Mouse (Mus musculus) embryonic facial prominence, embryonic 12.5 days (tissue): ENCODE results near the gene Tnfsf10. TPM values are rescaled to one million over a fixed set of nuclear protein-coding genes. Genes with fewer than 3 reads are reported as not detected.

Experiments used
- ATAC-seq: fragments of 200-750 bp; cut with Nextera tagmentation; 2 replicates; pipeline ENCODE4 v1.8.0; 2017; ENCODE audit not compliant: insufficient number of reproducible peaks, insufficient read depth, low FRiP score, low TSS enrichment
- H3K27ac ChIP-seq: fragments of 300-500 bp; sonication (generic); 2 replicates; pipeline ENCODE4 v1.5.1; 2016; ENCODE audit warnings: mild to moderate bottlenecking
- H3K27me3 ChIP-seq: fragments of 300-500 bp; sonication (generic); 2 replicates; pipeline ENCODE4 v1.6.1; 2016; ENCODE audit warnings: mild to moderate bottlenecking, moderate library complexity
- H3K36me3 ChIP-seq: fragments of 300-500 bp; sonication (generic); 2 replicates; pipeline ENCODE4 v1.6.1; 2016; ENCODE audit warnings: mild to moderate bottlenecking
- H3K4me1 ChIP-seq: fragments of 300-500 bp; sonication (generic); 2 replicates; pipeline ENCODE4 v1.6.1; 2016
- H3K4me2 ChIP-seq: fragments of 300-500 bp; sonication (generic); replicated peaks from 2 replicates; pipeline ENCODE4 v1.6.1; 2016; ENCODE audit warnings: mild to moderate bottlenecking, moderate library complexity
- H3K4me3 ChIP-seq: fragments of 300-500 bp; sonication (generic); 2 replicates; pipeline ENCODE4 v1.5.1; 2016; ENCODE audit warnings: mild to moderate bottlenecking
- H3K9ac ChIP-seq: fragments of 300-500 bp; sonication (generic); 2 replicates; pipeline ENCODE4 v1.6.1; 2016; ENCODE audit warnings: mild to moderate bottlenecking, moderate library complexity
- H3K9me3 ChIP-seq: fragments of 300-500 bp; sonication (generic); 2 replicates; pipeline ENCODE4 v1.6.1; 2016; ENCODE audit warnings: mild to moderate bottlenecking, moderate library complexity
- WGBS: fragments of 180-500 bp; shearing (Covaris S2); methylation state at CpG from one replicate; pipeline ENCODE4 v1.1.7; 2016; 5-methylcytosine and 5-hydroxymethylcytosine counted together
- polyA plus RNA-seq: library from polyadenylated mRNA; unstranded; fragments of >200 nt; fragmentation: Nextera tagmentation; extraction: Ambion mirVana; gene quantifications from 2 replicates; pipeline ENCODE4 v1.2.1, GENCODE M21; 2016

Tnfsf10 gene
- polyA plus RNA-seq, 1 experiment from 2014 or later = 0.12 TPM

DNA sequence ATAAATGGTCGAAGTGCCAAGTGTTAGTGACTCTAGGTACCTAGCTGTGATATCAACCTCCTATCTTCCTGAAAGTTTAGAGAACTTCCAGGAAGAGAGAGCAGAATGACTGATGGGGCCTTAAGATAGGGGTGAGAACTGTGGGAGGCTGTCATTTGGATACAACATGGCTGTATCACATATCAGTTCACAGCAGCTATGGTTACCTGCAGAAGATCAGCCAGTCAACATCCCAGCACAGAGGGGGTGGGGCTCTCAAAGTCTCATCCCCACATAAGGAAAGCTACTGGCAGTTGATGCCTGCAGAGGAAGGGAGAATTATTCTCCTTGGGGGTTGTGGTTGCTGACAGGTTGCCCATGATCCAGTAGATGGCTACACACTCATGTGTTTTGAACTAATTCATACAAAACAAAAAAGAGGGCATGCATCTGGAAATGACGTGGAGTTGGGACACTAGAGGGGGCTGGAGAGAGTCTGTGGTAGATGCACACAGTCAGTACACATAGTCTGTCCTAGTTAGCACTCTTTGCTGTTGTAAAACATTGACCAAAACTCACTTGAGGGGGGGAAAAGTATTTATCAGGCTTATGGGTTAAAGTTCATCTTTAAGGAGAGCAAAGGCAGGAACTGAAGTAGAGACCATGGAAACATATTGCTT lies 2.2 kb upstream of the Tnfsf10 start:
- ATAC-seq = no peak
- 70% methylated on average over 2 of the region's 2 CpGs for WGBS
- Histone ChIP-seq H3K9ac (no peak overlapping the region), H3K9me3 (no peaks in the 10 kb centered on the region), H3K27me3 (no peaks in the 10 kb centered on the region), H3K4me2 (no peak overlapping the region), H3K27ac (no peak overlapping the region), H3K4me3 (no peak overlapping the region), H3K36me3 (no peaks in the 10 kb centered on the region), H3K4me1 (no peaks in the 10 kb centered on the region)

- no peak for ATAC-seq
- WGBS = 75% methylated on average over 4 of the region's 4 CpGs
- no peak overlapping the region for H3K4me2 ChIP-seq
Observed at GRCm38 (mm10) chr3:27317288-27318024, 628 bp downstream of the Tnfsf10 start.

DNA sequence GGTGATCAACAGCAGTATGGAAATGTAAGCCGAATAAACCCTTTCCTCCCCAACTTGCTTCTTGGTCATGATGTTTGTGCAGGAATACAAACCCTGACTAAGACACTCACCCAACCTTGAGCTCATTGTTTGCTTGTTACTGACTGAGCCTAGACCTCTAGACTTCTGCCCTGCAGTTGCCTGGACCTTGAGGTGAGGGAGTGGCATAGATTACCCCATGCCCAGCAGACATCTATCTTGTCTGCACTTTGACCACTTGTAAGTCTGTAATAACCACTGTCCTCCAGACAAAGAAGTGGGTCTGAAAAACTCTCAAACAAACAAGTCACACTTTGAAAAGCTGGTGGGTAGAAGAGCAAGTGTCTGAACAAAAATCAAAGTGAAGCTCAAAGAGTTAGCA lies 2.8 kb downstream of the Tnfsf10 start:
- Histone ChIP-seq H3K4me3 (no peak overlapping the region), H3K4me1 (no peaks in the 10 kb centered on the region), H3K27me3 (no peaks in the 10 kb centered on the region), H3K9ac (no peak overlapping the region), H3K27ac (no peak overlapping the region), H3K36me3 (no peaks in the 10 kb centered on the region), H3K9me3 (no peaks in the 10 kb centered on the region), H3K4me2 (no peak overlapping the region)
- ATAC-seq = no peak
- WGBS = 80% methylated on average over 1 of the region's 1 CpGs

More at GRCm38 (mm10) chr3:27317288-27318024, 628 bp downstream of the Tnfsf10 start:
- Histone ChIP-seq H3K9me3 (no peaks in the 10 kb centered on the region), H3K4me3 (no peak overlapping the region), H3K27ac (no peak overlapping the region), H3K27me3 (no peaks in the 10 kb centered on the region), H3K9ac (no peak overlapping the region), H3K4me1 (no peaks in the 10 kb centered on the region), H3K36me3 (no peaks in the 10 kb centered on the region)

DNA sequence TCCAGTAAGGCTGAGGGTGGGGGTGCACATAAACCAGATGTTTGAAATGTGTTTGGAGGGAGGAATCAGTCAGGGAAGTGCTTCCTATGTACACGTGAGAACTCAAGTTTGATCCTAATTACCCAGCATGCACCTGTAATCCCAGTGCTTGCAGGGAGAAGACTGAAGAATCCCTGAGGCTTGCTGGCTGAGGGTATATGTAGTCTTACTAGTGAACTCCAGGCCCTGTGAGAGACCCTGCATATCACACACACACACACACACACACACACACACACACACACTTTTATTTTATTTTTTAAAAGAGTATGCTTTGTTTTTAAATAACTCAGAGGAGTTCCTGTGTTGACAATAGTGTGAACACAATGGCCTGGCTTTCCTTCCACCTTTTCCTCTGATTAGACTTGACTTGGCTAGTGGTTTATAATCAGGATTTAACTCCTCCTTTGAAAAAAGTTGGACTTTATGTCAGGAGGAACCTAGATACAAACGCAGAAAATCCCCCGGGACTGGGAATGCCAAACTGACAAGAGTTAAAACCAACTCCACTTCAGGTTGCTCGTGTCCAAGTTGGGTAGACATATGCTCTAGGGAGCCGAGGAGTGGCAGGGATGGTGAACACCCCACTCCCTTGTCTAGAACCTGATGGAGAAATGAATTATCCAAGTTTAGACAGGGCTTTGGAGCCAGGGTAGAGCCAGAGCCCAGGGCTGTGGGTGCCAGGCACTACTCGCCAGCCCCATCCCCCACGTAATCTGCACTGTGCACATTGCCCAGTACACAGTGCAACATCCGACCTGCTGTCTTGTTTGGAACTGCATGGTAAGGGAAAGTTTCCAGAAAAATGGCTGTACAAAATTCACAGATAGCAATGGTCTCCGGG lies 4.0 kb downstream of the Tnfsf10 start:
- Histone ChIP-seq H3K4me1 (no peaks in the 10 kb centered on the region), H3K27ac (no peak overlapping the region), H3K4me2 (no peak overlapping the region), H3K9ac (no peak overlapping the region), H3K4me3 (no peak overlapping the region), H3K9me3 (no peaks in the 10 kb centered on the region), H3K36me3 (no peaks in the 10 kb centered on the region), H3K27me3 (no peaks in the 10 kb centered on the region)
- WGBS = 76% methylated on average over 9 of the region's 9 CpGs
- no peak for ATAC-seq

- Histone ChIP-seq H3K27me3 (no peaks in the 10 kb centered on the region), H3K27ac (no peak overlapping the region), H3K4me3 (no peak overlapping the region), H3K4me1 (no peaks in the 10 kb centered on the region), H3K9ac (no peak overlapping the region), H3K9me3 (no peaks in the 10 kb centered on the region), H3K36me3 (no peaks in the 10 kb centered on the region), H3K4me2 (no peak overlapping the region)
- WGBS = 84% methylated on average over 9 of the region's 9 CpGs
- no peak for ATAC-seq
Observed at GRCm38 (mm10) chr3:27322591-27322990, 5.8 kb downstream of the Tnfsf10 start.

DNA sequence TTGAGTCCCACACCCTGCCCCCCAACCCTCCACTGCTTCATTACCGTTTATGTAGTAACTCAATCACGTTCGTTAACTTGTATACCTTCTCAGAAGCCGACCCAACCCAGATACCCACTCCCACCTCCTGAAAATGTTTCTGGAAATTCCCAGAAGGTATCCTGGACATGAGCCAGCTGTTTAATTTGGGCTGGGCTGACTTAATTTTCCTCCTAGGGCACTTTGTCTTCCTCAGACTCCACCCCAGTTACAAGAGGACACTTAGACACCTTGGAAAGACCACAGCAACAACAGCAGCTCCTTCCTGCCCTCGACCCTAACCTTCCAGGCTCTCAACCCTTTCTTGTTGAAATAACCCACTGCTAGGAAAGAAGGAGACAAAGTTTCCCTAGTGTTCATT lies 6.7 kb downstream of the Tnfsf10 start:
- H3K27ac ChIP-seq = no peak overlapping the region
- no peaks in the 10 kb centered on the region for H3K36me3 ChIP-seq
- no peaks in the 10 kb centered on the region for H3K27me3 ChIP-seq
- H3K4me3 ChIP-seq = no peak overlapping the region
- no peaks in the 10 kb centered on the region for H3K9me3 ChIP-seq
- no peak overlapping the region for H3K9ac ChIP-seq
- no peaks in the 10 kb centered on the region for H3K4me1 ChIP-seq
- H3K4me2 ChIP-seq = no peak overlapping the region
- WGBS = 62% methylated on average over 5 of the region's 5 CpGs
- ATAC-seq = no peak

GRCm38 (mm10) chr3:27326633-27327191 lies 9.9 kb downstream of the Tnfsf10 start:
- no peaks in the 10 kb centered on the region for H3K36me3 ChIP-seq
- H3K27me3 ChIP-seq = no peaks in the 10 kb centered on the region
- no peak for ATAC-seq
- 61% methylated on average over 4 of the region's 4 CpGs for WGBS
- H3K4me1 ChIP-seq = no peaks in the 10 kb centered on the region
- no peak overlapping the region for H3K4me2 ChIP-seq
- no peaks in the 10 kb centered on the region for H3K9me3 ChIP-seq
- H3K27ac ChIP-seq = no peak overlapping the region
- H3K9ac ChIP-seq = no peak overlapping the region
- H3K4me3 ChIP-seq = no peak overlapping the region

GRCm38 (mm10) chr3:27330706-27331105 lies 13.9 kb downstream of the Tnfsf10 start:
- no peaks in the 10 kb centered on the region for H3K27me3 ChIP-seq
- no peaks in the 10 kb centered on the region for H3K9me3 ChIP-seq
- H3K9ac ChIP-seq = no peak overlapping the region
- H3K36me3 ChIP-seq = no peaks in the 10 kb centered on the region
- no peaks in the 10 kb centered on the region for H3K4me1 ChIP-seq
- WGBS = 93% methylated on average over 5 of the region's 5 CpGs
- H3K27ac ChIP-seq = no peak overlapping the region
- ATAC-seq = no peak
- H3K4me2 ChIP-seq = no peak overlapping the region
- no peak overlapping the region for H3K4me3 ChIP-seq

GRCm38 (mm10) chr3:27338437-27338836 lies 21.6 kb downstream of the Tnfsf10 start:
- Histone ChIP-seq H3K9me3 (no peaks in the 10 kb centered on the region), H3K4me2 (no peak overlapping the region), H3K36me3 (no peaks in the 10 kb centered on the region), H3K4me1 (no peaks in the 10 kb centered on the region), H3K4me3 (no peak overlapping the region), H3K27ac (no peak overlapping the region), H3K27me3 (no peaks in the 10 kb centered on the region), H3K9ac (no peak overlapping the region)
- ATAC-seq = no peak
- 29% methylated on average over 6 of the region's 6 CpGs for WGBS

- no peak overlapping the region for H3K4me3 ChIP-seq
- H3K27me3 ChIP-seq = no peaks in the 10 kb centered on the region
- no peak overlapping the region for H3K4me2 ChIP-seq
Observed at GRCm38 (mm10) chr3:27338887-27339286, 22.1 kb downstream of the Tnfsf10 start.

GRCm38 (mm10) chr3:27340757-27341156 lies 23.9 kb downstream of the Tnfsf10 start:
- H3K4me2 ChIP-seq = no peak overlapping the region
- no peaks in the 10 kb centered on the region for H3K27me3 ChIP-seq
- 89% methylated on average over 5 of the region's 5 CpGs for WGBS
- H3K36me3 ChIP-seq = no peaks in the 10 kb centered on the region
- no peak overlapping the region for H3K4me3 ChIP-seq
- H3K9me3 ChIP-seq = no peaks in the 10 kb centered on the region
- no peaks in the 10 kb centered on the region for H3K4me1 ChIP-seq
- H3K27ac ChIP-seq = no peak overlapping the region
- H3K9ac ChIP-seq = no peak overlapping the region
- ATAC-seq = no peak

More at GRCm38 (mm10) chr3:27338887-27339286, 22.1 kb downstream of the Tnfsf10 start:
- H3K9me3 ChIP-seq = no peaks in the 10 kb centered on the region
- no peaks in the 10 kb centered on the region for H3K36me3 ChIP-seq
- H3K4me1 ChIP-seq = no peaks in the 10 kb centered on the region
- no peak overlapping the region for H3K9ac ChIP-seq
- H3K27ac ChIP-seq = no peak overlapping the region
- 53% methylated on average over 3 of the region's 3 CpGs for WGBS
- ATAC-seq = no peak
